Mouse (Mus musculus): ENCODE measurements around the gene Nes. TPM values are rescaled to one million over a fixed set of nuclear protein-coding genes. Genes with fewer than 3 reads are reported as not detected.

The Nes gene
- polyA plus RNA-seq, 1 experiment from 2014 or later: 20.7 TPM

GRCm38 (mm10) chr3:87959371-87959770, 11.5 kb upstream of the Nes start:
- Histone ChIP-seq H3K9me3 (ENCODE audit: control insufficient read depth, low read length) (no peaks in the 10 kb centered on the region), H3K27ac (no peak overlapping the region), H3K9ac (no peak overlapping the region), H3K27me3 (ENCODE audit: control insufficient read depth, insufficient read depth, low read length) (no peaks in the 10 kb centered on the region), H3K4me1 (replicated peaks; ENCODE audit: control insufficient read depth, insufficient read depth, low read length) (0 out of 2 replicates have a peak, but pooled peaks cover 3% of the 10 kb centered on the region), H3K4me2 (replicated peaks) (no peak overlapping the region), H3K4me3 (replicated peaks; ENCODE audit: low read length) (no peak overlapping the region), H3K36me3 (replicated peaks; ENCODE audit: control insufficient read depth, insufficient read depth) (no peaks in the 10 kb centered on the region)
- DNase-seq (ENCODE audit: low spot score) (no peak), ATAC-seq (ENCODE audit: low FRiP score) (no peak)
- 35% methylated on average over 7 of the region's 7 CpGs for WGBS

DNA sequence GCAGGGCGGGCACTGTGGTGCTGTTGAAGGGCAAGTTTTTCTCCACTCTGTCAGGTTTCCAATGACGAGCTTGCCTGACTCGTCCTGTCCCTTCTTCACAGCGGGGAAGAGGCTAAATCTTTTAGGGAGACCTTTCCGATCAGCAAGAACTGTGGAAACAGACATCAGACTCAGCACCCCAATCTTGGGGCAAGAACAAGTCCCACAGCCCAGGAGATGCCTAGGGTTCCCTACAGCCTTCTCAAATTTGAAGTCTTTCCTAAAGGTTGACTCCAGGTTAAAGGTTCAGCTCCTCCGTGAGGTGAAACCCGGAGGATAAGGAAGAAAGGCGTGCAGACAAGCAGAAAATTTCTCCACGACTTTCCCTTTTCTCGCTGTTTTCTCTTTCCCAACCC, 10.7 kb upstream of the Nes start:
- no peak for ATAC-seq (ENCODE audit: low FRiP score)
- H3K36me3 ChIP-seq (replicated peaks; ENCODE audit: control insufficient read depth, insufficient read depth): no peaks in the 10 kb centered on the region
- peak overlapping the region; percentile 84 for H3K27ac ChIP-seq
- H3K4me1 ChIP-seq (replicated peaks; ENCODE audit: control insufficient read depth, insufficient read depth, low read length): 0 out of 2 replicates have a peak, but pooled peaks cover 3% of the 10 kb centered on the region
- H3K4me2 ChIP-seq (replicated peaks): peak overlapping the region; percentile 68
- 3% methylated on average over 10 of the region's 10 CpGs for WGBS
- H3K27me3 ChIP-seq (ENCODE audit: control insufficient read depth, insufficient read depth, low read length): no peaks in the 10 kb centered on the region
- peak overlapping the region; percentile 35 for H3K4me3 ChIP-seq (replicated peaks; ENCODE audit: low read length)
- no peak for DNase-seq (ENCODE audit: low spot score)
- H3K9me3 ChIP-seq (ENCODE audit: control insufficient read depth, low read length): no peaks in the 10 kb centered on the region
- peak overlapping the region; percentile 62 for H3K9ac ChIP-seq

GRCm38 (mm10) chr3:87960586-87961191, 10.2 kb upstream of the Nes start:
- H3K36me3 ChIP-seq (replicated peaks; ENCODE audit: control insufficient read depth, insufficient read depth): no peaks in the 10 kb centered on the region
- under 1% methylated on average over 27 of the region's 27 CpGs for WGBS

GRCm38 (mm10) chr3:87970184-87970938, 517 bp upstream of the Nes start:
- ATAC-seq (ENCODE audit: low FRiP score) (no peak), DNase-seq (ENCODE audit: low spot score) (peak; percentile 79)
- peak overlapping the region; percentile 78 for H3K4me2 ChIP-seq (replicated peaks)
- peak overlapping the region; percentile 47 for H3K4me3 ChIP-seq (replicated peaks; ENCODE audit: low read length)
- no peaks in the 10 kb centered on the region for H3K9me3 ChIP-seq (ENCODE audit: control insufficient read depth, low read length)
- no peaks in the 10 kb centered on the region for H3K27me3 ChIP-seq (ENCODE audit: control insufficient read depth, insufficient read depth, low read length)
- no peak overlapping the region for H3K9ac ChIP-seq
- H3K4me1 ChIP-seq (replicated peaks; ENCODE audit: control insufficient read depth, insufficient read depth, low read length): peaks cover 27% of the 10 kb centered on the region; the same call in 1 of the 2 replicates
- WGBS: under 1% methylated on average over 21 of the region's 21 CpGs
- no peak overlapping the region for H3K27ac ChIP-seq
- no peaks in the 10 kb centered on the region for H3K36me3 ChIP-seq (replicated peaks; ENCODE audit: control insufficient read depth, insufficient read depth)

More at GRCm38 (mm10) chr3:87960586-87961191, 10.2 kb upstream of the Nes start:
- H3K27ac ChIP-seq: peak overlapping the region; percentile 84
- peak overlapping the region; percentile 68 for H3K4me2 ChIP-seq (replicated peaks)
- no peaks in the 10 kb centered on the region for H3K9me3 ChIP-seq (ENCODE audit: control insufficient read depth, low read length)
- 0 out of 2 replicates have a peak, but pooled peaks cover 3% of the 10 kb centered on the region for H3K4me1 ChIP-seq (replicated peaks; ENCODE audit: control insufficient read depth, insufficient read depth, low read length)
- peak; percentile 98 for ATAC-seq (ENCODE audit: low FRiP score)
- H3K27me3 ChIP-seq (ENCODE audit: control insufficient read depth, insufficient read depth, low read length): no peaks in the 10 kb centered on the region
- H3K4me3 ChIP-seq (replicated peaks; ENCODE audit: low read length): peak overlapping the region; percentile 35
- DNase-seq (ENCODE audit: low spot score): peak; percentile 91
- H3K9ac ChIP-seq: peak overlapping the region; percentile 62

GRCm38 (mm10) chr3:87971489-87972202, 768 bp downstream of the Nes start:
- WGBS: under 1% methylated on average over 52 of the region's 60 CpGs
- DNase-seq (ENCODE audit: low spot score): no peak
- H3K9ac ChIP-seq: peak overlapping the region; percentile 69
- peaks cover 6% of the 10 kb centered on the region; the same call in 1 of the 2 replicates for H3K36me3 ChIP-seq (replicated peaks; ENCODE audit: control insufficient read depth, insufficient read depth)
- peak overlapping the region; percentile 78 for H3K4me2 ChIP-seq (replicated peaks)
- no peaks in the 10 kb centered on the region for H3K9me3 ChIP-seq (ENCODE audit: control insufficient read depth, low read length)
- no peaks in the 10 kb centered on the region for H3K27me3 ChIP-seq (ENCODE audit: control insufficient read depth, insufficient read depth, low read length)
- peaks cover 27% of the 10 kb centered on the region; the same call in 1 of the 2 replicates for H3K4me1 ChIP-seq (replicated peaks; ENCODE audit: control insufficient read depth, insufficient read depth, low read length)
- ATAC-seq (ENCODE audit: low FRiP score): peak; percentile 38; the same call in 1 of the 2 replicates
- peak overlapping the region; percentile 44 for H3K27ac ChIP-seq
- H3K4me3 ChIP-seq (replicated peaks; ENCODE audit: low read length): peak overlapping the region; percentile 47

DNA sequence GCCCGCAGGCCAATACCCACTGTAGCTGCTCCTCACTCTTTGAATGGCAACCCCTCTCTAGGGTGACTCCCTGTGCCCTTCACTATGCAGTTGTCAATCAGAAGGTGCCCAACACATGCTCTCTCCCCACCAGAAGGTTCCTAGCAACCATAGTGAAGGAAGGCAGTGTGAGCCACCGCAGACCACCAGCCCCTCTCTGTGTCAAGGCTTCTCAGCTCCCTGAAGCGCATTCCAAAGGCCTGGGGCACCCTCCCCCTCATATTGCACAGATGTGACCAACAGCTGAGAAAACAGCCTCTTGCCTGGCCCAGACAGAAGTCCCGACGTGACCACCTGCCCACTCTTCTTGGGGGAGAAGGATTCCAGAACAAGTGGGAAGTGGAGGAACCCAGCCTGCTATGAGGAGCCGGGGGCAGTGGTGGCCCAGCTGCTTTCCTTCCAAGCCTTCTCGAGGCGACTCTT, 1.4 kb downstream of the Nes start:
- no peak for DNase-seq (ENCODE audit: low spot score)

DNA sequence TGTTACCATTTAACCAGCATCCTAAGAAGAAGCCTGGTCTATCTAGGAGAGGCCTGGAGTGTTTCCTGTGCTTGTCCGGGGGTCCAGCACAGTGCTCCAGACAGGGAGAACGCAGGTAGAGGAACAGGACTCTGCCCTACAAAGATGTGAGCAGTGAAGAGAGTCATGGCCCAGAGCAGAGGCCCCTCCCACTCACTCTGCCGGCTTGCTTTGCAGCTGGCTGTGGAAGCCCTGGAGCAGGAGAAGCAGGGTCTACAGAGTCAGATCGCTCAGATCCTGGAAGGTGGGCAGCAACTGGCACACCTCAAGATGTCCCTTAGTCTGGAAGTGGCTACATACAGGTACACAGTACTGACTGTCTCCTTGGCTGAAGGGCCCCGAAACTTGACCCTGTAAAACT, 1.9 kb downstream of the Nes start:
- WGBS: 13% methylated on average over 5 of the region's 5 CpGs
- Histone ChIP-seq H3K36me3 (replicated peaks; ENCODE audit: control insufficient read depth, insufficient read depth) (peaks cover 6% of the 10 kb centered on the region; the same call in 1 of the 2 replicates), H3K27ac (peak overlapping the region; percentile 78), H3K27me3 (ENCODE audit: control insufficient read depth, insufficient read depth, low read length) (no peaks in the 10 kb centered on the region), H3K4me1 (replicated peaks; ENCODE audit: control insufficient read depth, insufficient read depth, low read length) (peaks cover 27% of the 10 kb centered on the region; the same call in 1 of the 2 replicates), H3K4me2 (replicated peaks) (peak overlapping the region; percentile 78), H3K9me3 (ENCODE audit: control insufficient read depth, low read length) (no peaks in the 10 kb centered on the region), H3K9ac (peak overlapping the region; percentile 69), H3K4me3 (replicated peaks; ENCODE audit: low read length) (peak overlapping the region; percentile 47)
- DNase-seq (ENCODE audit: low spot score) (no peak), ATAC-seq (ENCODE audit: low FRiP score) (no peak)

More for the DNA sequence above, 1.4 kb downstream of the Nes start:
- 0 out of 2 replicates have a peak, but pooled peaks have one; percentile 68 for ATAC-seq (ENCODE audit: low FRiP score)
- Histone ChIP-seq H3K9me3 (ENCODE audit: control insufficient read depth, low read length) (no peaks in the 10 kb centered on the region), H3K4me3 (replicated peaks; ENCODE audit: low read length) (peak overlapping the region; percentile 47), H3K4me1 (replicated peaks; ENCODE audit: control insufficient read depth, insufficient read depth, low read length) (peaks cover 27% of the 10 kb centered on the region; the same call in 1 of the 2 replicates), H3K36me3 (replicated peaks; ENCODE audit: control insufficient read depth, insufficient read depth) (peaks cover 6% of the 10 kb centered on the region; the same call in 1 of the 2 replicates), H3K9ac (peak overlapping the region; percentile 69), H3K27me3 (ENCODE audit: control insufficient read depth, insufficient read depth, low read length) (no peaks in the 10 kb centered on the region), H3K27ac (peak overlapping the region; percentile 49), H3K4me2 (replicated peaks) (peak overlapping the region; percentile 78)
- WGBS: 1% methylated on average over 8 of the region's 8 CpGs

DNA sequence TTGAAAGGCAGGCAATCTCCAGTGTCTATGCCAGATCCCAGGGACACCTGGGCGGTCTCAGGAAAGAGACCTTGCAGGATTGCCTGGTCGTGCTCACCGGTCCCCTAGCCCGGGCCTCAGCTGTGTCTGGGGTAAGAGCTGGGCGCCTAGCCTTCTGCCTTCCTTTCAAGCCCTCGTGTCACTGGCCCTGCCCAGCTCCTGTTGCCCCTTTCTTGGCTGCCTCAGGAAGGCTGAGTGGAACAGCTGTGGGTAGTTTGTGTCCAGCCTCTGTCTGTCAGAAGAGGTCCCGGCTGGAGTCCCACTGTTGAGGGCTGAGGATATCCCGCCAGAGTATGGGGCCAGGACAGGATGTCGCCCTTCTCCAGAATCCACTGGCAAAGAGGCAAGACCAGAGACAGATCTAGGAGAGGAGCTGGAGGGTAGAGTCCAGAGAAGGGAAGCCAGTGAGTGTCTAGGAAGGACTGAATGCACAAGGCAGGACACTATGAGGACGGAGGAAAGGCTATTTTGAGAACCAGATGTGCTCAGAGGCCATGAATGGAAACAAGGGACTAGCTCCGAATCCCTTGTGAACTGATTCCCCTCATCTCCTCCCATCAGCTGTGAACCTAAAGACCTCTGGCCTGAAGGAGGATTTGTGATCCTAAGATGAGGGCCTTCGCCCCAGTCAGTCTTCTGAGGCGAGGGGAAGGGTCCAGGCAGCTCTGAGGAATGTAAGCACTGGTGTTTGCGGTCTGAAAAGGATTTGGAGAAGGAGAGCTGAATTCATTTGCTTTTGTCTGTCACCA, 2.9 kb downstream of the Nes start:
- no peaks in the 10 kb centered on the region for H3K27me3 ChIP-seq (ENCODE audit: control insufficient read depth, insufficient read depth, low read length)
- H3K9me3 ChIP-seq (ENCODE audit: control insufficient read depth, low read length): no peaks in the 10 kb centered on the region
- peak overlapping the region; percentile 47 for H3K4me3 ChIP-seq (replicated peaks; ENCODE audit: low read length)
- H3K4me2 ChIP-seq (replicated peaks): peak overlapping the region; percentile 78
- WGBS: 13% methylated on average over 14 of the region's 14 CpGs
- peaks cover 6% of the 10 kb centered on the region; the same call in 1 of the 2 replicates for H3K36me3 ChIP-seq (replicated peaks; ENCODE audit: control insufficient read depth, insufficient read depth)
- DNase-seq (ENCODE audit: low spot score) (no peak), ATAC-seq (ENCODE audit: low FRiP score) (no peak)
- H3K27ac ChIP-seq: peak overlapping the region; percentile 78
- peak overlapping the region; percentile 69 for H3K9ac ChIP-seq
- peaks cover 27% of the 10 kb centered on the region; the same call in 1 of the 2 replicates for H3K4me1 ChIP-seq (replicated peaks; ENCODE audit: control insufficient read depth, insufficient read depth, low read length)
